Mouse (Mus musculus): Measurements from ENCODE around the gene Gm10720.
A peak's percentile ranks its signal among the peaks of the same experiment; 100 is the strongest.
"Not testable (repeated sequence)": the region's sequence is repeated elsewhere in the genome, so short reads cannot be mapped to it uniquely, and the experiment has no call there.

The Gm10720 gene

GRCm38 (mm10) chr9:3015354-3015753 lies at the start of gene Gm10720:
TSS of gene Gm10720 (plus strand) at chr9:3015654.
- not testable (repeated sequence) for DNase-seq

DNA sequence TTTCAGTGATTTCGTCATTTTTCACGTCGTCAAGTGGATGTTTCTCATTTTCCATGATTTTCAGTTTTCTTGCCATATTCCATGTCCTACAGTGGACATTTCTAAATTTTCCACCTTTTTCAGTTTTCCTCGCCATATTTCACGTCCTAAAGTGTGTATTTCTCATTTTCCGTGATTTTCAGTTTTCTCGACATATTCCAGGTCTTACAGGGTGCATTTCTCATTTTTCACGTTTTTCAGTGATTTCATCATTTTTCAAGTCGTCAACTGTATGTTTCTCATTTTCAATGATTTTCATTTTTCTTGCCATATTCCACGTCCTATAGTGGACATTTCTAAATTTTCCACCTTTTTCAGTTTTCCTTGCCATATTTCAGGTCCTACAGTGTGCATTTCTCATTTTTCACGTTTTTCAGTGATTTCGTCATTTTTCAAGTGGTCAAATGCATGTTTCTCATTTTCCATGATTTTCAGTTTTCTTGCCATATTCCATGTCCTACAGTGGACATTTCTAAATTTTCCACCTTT lies 14.9 kb upstream of the Gm10720 start, which contains the start of gene Gm10722:
Gene Gm10722, plus strand, starts transcription at position 478 of the 528 bp plus-strand sequence.
- DNase-seq: peak; percentile 4

DNA sequence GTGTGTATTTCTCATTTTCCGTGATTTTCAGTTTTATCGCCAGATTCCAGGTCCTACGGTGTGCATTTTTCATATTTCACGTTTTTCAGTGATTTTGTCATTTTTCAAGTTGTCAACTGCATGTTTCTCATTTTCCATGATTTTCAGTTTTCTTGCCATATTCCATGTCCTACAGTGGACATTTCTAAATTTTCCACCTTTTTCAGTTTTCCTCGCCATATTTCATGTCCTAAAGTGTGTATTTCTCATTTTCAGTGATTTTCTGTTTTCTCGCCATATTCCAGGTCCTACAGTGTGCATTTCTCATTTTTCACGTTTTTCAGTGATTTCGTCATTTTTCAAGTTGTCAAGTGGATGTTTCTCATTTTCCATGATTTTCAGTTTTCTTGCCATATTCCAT lies 14.4 kb upstream of the Gm10720 start:
- DNase-seq: not testable (repeated sequence)

DNA sequence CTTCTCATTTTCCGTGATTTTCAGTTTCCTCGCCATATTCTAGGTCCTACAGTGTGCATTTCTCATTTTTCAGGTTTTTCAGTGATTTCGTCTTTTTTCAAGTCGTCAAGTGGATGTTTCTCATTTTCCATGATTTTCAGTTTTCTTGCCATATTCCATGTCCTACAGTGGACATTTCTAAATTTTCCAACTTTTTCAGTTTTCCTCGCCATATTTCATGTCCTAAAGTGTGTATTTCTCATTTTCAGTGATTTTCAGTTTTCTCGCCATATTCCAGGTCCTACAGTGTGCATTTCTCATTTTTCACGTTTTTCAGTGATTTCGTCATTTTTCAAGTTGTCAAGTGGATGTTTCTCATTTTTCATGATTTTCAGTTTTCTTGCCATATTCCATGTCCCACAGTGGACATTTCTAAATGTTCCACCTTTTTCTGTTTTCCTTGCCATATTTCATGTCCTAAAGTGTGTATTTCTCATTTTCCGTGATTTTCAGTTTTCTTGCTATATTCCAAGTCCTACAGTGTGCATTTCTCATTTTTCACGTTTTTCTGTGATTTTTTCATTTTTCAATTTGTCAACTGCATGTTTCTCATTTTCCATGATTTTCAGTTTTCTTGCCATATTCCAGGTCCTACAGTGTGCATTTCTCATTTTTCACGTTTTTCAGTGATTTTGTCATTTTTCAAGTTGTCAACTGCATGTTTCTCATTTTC lies 13.3 kb upstream of the Gm10720 start:
- peak; percentile 85 for DNase-seq

GRCm38 (mm10) chr9:3002794-3003396 lies 12.6 kb upstream of the Gm10720 start, which contains the start of gene Gm11168:
TSS of gene Gm11168 (plus strand) at chr9:3003346.
- DNase-seq: not testable (repeated sequence)

DNA sequence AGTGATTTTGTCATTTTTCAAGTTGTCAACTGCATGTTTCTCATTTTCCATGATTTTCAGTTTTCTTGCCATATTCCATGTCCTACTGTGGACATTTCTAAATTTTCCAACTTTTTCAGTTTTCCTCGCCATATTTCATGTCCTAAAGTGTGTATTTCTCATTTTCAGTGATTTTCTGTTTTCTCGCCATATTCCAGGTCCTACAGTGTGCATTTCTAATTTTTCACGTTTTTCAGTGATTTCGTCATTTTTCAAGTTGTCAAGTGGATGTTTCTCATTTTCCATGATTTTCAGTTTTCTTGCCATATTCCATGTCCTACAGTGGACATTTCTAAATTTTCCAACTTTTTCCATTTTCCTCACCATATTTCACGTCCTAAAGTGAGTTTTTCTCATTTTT lies 9.3 kb upstream of the Gm10720 start:
- not testable (repeated sequence) for DNase-seq

DNA sequence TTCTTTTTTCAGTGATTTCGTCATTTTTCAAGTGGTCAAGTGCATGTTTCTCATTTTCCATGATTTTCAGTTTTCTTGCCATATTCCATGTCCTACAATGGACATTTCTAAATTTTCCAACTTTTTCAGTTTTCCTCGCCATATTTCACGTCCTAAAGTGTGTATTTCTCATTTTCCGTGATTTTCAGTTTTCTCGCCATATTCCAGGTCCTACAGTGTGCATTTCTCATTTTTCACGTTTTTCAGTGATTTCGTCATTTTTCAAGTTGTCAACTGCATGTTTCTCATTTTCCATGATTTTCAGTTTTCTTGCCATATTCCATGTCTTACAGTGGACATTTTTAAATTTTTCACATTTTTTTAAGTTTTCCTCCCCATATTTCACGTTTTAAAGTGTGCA lies 8.8 kb upstream of the Gm10720 start:
- peak; percentile 83 for DNase-seq

- DNase-seq: not testable (repeated sequence)
These were observed 8.2 kb upstream of the Gm10720 start for GRCm38 (mm10) chr9:3007272-3007671.

- DNase-seq: not testable (repeated sequence)
These were observed 6.1 kb upstream of the Gm10720 start for GRCm38 (mm10) chr9:3009331-3009730.

- not testable (repeated sequence) for DNase-seq
These were observed 3.3 kb upstream of the Gm10720 start for GRCm38 (mm10) chr9:3012054-3012621.

DNA sequence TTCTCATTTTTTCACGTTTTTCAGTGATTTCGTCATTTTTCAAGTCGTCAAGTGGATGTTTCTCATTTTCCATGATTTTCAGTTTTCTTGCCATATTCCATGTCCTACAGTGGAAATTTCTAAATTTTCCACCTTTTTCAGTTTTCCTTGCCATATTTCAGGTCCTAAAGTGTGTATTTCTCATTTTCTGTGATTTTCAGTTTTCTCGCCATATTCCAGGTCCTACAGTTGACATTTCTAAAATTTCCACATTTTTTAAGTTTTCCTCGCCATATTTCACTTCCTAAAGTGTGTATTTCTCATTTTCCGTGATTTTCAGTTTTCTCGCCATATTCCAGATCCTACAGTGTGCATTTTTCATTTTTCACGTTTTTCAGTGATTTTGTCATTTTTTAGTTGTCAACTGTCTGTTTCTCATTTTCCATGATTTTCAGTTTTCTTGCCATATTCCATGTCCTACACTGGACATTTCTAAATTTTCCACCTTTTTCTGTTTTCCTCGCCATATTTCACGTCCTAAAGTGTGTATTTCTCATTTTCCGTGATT lies 2.6 kb upstream of the Gm10720 start, which contains the start of gene Gm10721:
Gene Gm10721, plus strand, starts transcription at position 408 of the 547 bp plus-strand sequence.
- not testable (repeated sequence) for DNase-seq

- DNase-seq: not testable (repeated sequence)
These were observed 442 bp downstream of the Gm10720 start for GRCm38 (mm10) chr9:3015896-3016295.

DNA sequence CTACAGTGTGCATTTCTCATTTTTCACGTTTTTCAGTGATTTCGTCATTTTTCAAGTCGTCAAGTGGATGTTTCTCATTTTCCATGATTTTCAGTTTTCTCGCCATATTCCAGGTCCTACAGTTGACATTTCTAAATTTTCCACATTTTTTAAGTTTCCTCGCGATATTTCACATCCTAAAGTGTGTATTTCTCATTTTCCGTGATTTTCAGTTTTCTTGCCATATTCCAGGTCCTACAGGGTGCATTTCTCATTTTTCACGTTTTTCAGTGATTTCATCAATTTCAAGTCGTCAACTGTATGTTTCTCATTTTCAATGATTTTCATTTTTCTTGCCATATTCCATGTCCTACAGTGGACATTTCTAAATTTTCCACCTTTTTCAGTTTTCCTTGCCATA lies 1.7 kb downstream of the Gm10720 start, which contains the start of gene Gm10719:
Gene Gm10719, plus strand, starts transcription at position 301 of the 400 bp plus-strand sequence.
- DNase-seq: not testable (repeated sequence)

DNA sequence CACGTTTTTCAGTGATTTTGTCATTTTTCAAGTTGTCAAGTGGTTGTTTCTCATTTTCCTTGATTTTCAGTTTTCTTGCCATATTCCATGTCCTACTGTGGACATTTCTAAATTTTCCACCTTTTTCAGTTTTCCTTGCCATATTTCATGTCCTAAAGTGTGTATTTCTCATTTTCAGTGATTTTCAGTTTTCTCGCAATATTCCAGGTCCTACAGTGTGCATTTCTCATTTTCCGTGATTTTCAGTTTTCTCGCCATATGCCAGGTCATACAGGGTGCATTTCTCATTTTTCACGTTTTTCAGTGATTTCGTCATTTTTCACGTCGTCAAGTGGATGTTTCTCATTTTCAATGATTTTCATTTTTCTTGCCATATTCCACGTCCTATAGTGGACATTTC lies 3.5 kb downstream of the Gm10720 start:
- DNase-seq: not testable (repeated sequence)

DNA sequence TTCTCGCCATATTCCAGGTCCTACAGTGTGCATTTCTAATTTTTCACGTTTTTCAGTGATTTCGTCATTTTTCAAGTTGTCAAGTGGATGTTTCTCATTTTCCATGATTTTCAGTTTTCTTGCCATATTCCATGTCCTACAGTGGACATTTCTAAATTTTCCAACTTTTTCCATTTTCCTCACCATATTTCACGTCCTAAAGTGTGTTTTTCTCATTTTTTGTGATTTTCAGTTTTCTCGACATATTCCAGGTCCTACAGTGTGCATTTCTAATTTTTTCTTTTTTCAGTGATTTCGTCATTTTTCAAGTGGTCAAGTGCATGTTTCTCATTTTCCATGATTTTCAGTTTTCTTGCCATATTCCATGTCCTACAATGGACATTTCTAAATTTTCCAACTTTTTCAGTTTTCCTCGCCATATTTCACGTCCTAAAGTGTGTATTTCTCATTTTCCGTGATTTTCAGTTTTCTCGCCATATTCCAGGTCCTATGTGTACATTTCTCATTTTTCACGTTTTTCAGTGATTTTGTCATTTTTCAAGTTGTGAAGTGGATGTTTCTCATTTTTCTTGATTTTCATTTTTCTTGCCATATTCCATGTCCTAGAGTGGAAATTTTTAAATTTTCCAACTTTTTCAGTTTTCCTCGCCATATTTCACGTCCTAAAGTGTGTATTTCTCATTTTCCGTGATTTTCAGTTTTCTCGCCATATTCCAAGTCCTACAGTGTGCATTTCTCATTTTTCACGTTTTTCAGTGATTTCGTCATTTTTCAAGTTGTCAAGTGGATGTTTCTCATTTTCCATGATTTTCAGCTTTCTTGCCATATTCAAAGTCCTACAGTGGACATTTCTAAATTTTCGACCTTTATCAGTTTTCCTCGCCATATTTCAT lies 4.6 kb downstream of the Gm10720 start:
- peak; percentile 6 for DNase-seq

GRCm38 (mm10) chr9:3022316-3023008 lies 7.0 kb downstream of the Gm10720 start:
- peak; percentile 23 for DNase-seq

DNA sequence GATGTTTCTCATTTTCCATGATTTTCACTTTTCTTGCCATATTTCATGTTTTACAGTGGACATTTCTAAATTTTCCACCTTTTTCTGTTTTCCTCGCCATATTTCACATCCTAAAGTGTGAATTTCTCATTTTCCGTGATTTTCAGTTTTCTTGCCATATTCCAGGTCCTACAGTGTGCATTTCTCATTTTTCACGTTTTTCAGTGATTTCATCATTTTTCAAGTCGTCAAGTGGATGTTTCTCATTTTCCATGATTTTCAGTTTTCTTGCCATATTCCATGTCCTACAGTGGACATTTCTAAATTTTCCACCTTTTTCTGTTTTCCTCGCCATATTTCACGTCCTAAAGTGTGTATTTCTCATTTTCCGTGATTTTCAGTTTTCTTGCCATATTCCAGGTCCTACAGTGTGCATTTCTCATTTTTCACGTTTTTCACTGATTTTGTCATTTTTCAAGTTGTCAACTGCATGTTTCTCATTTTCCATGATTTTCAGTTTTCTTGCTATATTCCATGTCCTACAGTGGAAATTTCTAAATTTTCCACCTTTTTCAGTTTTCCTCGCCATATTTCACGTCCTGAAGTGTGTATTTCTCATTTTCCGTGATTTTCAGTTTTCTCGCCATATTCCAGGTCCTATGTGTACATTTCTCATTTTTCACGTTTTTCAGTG lies 8.0 kb downstream of the Gm10720 start, which contains the start of gene Gm10718:
Gene Gm10718, plus strand, starts transcription at position 236 of the 673 bp plus-strand sequence.
- not testable (repeated sequence) for DNase-seq

DNA sequence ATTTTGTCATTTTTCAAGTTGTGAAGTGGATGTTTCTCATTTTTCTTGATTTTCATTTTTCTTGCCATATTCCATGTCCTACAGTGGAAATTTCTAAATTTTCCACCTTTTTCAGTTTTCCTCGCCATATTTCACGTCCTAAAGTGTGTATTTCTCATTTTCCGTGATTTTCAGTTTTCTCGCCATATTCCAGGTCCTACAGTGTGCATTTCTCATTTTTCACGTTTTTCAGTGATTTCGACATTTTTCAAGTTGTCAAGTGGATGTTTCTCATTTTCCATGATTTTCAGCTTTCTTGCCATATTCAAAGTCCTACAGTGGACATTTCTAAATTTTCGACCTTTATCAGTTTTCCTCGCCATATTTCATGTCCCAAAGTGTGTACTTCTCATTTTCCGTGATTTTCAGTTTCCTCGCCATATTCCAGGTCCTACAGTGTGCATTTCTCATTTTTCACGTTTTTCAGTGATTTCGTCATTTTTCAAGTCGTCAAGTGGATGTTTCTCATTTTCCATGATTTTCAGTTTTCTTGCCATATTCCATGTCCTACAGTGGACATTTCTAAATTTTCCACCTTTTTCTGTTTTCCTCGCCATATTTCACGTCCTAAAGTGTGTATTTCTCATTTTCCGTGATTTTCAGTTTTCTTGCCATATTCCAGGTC lies 8.7 kb downstream of the Gm10720 start:
- peak; percentile 58 for DNase-seq

- DNase-seq: peak; percentile 5
These were observed 9.5 kb downstream of the Gm10720 start, which contains the start of gene Gm10717 for GRCm38 (mm10) chr9:3024912-3025467. TSS of gene Gm10717 (plus strand) at chr9:3025417.

DNA sequence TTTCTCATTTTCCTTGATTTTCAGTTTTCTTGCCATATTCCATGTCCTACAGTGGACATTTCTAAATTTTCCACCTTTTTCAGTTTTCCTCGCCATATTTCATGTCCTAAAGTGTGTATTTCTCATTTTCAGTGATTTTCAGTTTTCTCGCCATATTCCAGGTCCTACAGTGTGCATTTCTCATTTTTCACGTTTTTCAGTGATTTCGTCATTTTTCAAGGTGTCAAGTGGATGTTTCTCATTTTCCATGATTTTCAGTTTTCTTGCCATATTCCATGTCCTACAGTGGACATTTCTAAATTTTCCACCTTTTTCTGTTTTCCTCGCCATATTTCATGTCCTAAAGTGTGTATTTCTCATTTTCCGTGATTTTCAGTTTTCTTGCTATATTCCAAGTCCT lies 10.2 kb downstream of the Gm10720 start:
- DNase-seq: peak; percentile 47

Measured in right cerebral cortex, postnatal 25 days (tissue).